8 mouse cellular contexts compared by ENCODE assay signal in the genomic region with DNA sequence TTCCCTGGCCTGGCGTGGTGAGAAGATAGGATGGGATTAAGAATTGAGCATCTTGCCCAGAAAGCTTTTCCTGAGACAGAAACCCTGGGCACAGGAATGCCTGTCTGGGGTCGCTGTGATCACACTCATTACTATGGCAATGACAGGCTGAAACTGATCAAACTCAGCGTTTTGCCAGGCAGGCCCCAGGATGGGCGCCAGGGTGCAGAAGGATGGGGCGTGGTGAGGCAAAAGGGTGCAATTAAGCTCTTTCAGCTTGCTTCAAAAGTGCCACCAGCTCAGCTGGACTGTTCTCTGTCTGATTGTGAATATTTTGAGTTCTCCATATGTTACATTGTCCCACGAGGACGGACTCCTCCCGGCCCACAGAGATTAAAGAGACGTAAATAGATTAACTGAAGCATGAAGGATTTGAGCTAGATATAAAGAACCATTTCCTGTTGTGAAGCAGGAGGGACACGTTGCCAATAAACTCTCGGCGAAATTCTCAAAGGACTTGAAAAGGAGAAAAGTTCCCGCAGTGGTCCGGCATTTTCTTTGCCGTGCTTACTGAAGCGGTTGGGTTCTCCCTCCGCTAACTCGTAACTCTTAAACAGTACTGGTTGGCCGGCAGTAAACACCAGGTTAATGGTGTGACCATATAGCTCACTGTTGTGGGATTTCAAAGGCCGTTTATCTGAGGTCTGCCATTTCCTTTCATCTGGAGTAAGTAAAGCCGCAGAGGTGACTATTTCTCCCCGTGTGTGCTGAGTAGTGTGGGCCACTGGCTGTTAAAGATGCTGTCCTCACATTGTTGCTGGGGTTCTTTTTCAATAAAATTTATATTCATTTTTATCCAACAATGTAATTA. TPM values are rescaled to one million over a fixed set of nuclear protein-coding genes. Genes with fewer than 3 reads are reported as not detected.
DNase-seq lines count a peak whose midpoint lies in the region; ATAC-seq lines count a peak whose summit lies in the region.

No protein-coding gene starts in this region.

- H3K4me1 ChIP-seq in lung, embryonic 16.5 days (replicated peaks; ENCODE audit: control insufficient read depth, insufficient read depth, low read length), result peaks cover 12% of the 10 kb centered on the region
- peaks cover 42% of the 10 kb centered on the region for H3K4me1 ChIP-seq in forebrain, embryonic 12.5 days
- H3K4me1 ChIP-seq in limb, embryonic 13.5 days, result peaks cover 21% of the 10 kb centered on the region
- H3K4me1 ChIP-seq in stomach, embryonic 14.5 days (ENCODE audit: control insufficient read depth, insufficient read depth, low read length), result no peaks in the 10 kb centered on the region

- H3K36me3 ChIP-seq in lung, embryonic 16.5 days (ENCODE audit: control insufficient read depth, insufficient read depth, low read length), result no peaks in the 10 kb centered on the region
- no peaks in the 10 kb centered on the region for H3K36me3 ChIP-seq in forebrain, embryonic 12.5 days (replicated peaks)
- no peaks in the 10 kb centered on the region for H3K36me3 ChIP-seq in limb, embryonic 13.5 days
- H3K36me3 ChIP-seq in stomach, embryonic 14.5 days (ENCODE audit: control insufficient read depth, insufficient read depth, low read length), result no peaks in the 10 kb centered on the region

- whole genome bisulfite sequencing in lung, embryonic 16.5 days, result 27% methylated on average over 22 of the region's 22 CpGs
- 5% methylated on average over 22 of the region's 22 CpGs for WGBS in forebrain, embryonic 12.5 days
- 16% methylated on average over 22 of the region's 22 CpGs for WGBS in limb, embryonic 13.5 days
- 38% methylated on average over 22 of the region's 22 CpGs for WGBS in stomach, embryonic 14.5 days

- ATAC-seq in lung, embryonic 16.5 days (ENCODE audit: low read depth), result no peak
- ATAC-seq in forebrain, embryonic 12.5 days (ENCODE audit: low FRiP score), result peak; percentile 64
- 0 out of 2 replicates have a peak, but pooled peaks have one; percentile 2 for ATAC-seq in limb, embryonic 13.5 days (ENCODE audit: low FRiP score, low read depth)
- no peak for ATAC-seq in stomach, embryonic 14.5 days (ENCODE audit: insufficient number of reproducible peaks, insufficient read depth, low FRiP score, low read depth)

- no peak overlapping the region for H3K27ac ChIP-seq in lung, embryonic 16.5 days (ENCODE audit: low read length)
- peak overlapping the region; percentile 85 for H3K27ac ChIP-seq in forebrain, embryonic 12.5 days
- no peak overlapping the region for H3K27ac ChIP-seq in limb, embryonic 13.5 days
- no peak overlapping the region for H3K27ac ChIP-seq in stomach, embryonic 14.5 days (ENCODE audit: low read length)

- H3K9ac ChIP-seq in lung, embryonic 16.5 days (ENCODE audit: low read length), result no peak overlapping the region
- H3K9ac ChIP-seq in forebrain, embryonic 12.5 days, result no peak overlapping the region
- no peak overlapping the region for H3K9ac ChIP-seq in limb, embryonic 13.5 days
- no peak overlapping the region for H3K9ac ChIP-seq in stomach, embryonic 14.5 days (replicated peaks; ENCODE audit: low read depth, low read length)

- peaks cover 5% of the 10 kb centered on the region; the same call in 1 of the 2 replicates for H3K27me3 ChIP-seq in lung, embryonic 16.5 days (ENCODE audit: control insufficient read depth, insufficient read depth, low read depth, low read length)
- H3K27me3 ChIP-seq in forebrain, embryonic 12.5 days, result peaks cover 71% of the 10 kb centered on the region
- H3K27me3 ChIP-seq in limb, embryonic 13.5 days, result peaks cover 56% of the 10 kb centered on the region
- H3K27me3 ChIP-seq in stomach, embryonic 14.5 days (ENCODE audit: control insufficient read depth, insufficient read depth, low read length), result no peaks in the 10 kb centered on the region

- peak overlapping the region; percentile 72 for H3K4me2 ChIP-seq in lung, embryonic 16.5 days (ENCODE audit: low read depth, low read length)
- H3K4me2 ChIP-seq in forebrain, embryonic 12.5 days, result peak overlapping the region; percentile 75
- peak overlapping the region; percentile 74 for H3K4me2 ChIP-seq in limb, embryonic 13.5 days (replicated peaks)
- peak overlapping the region; percentile 45 for H3K4me2 ChIP-seq in stomach, embryonic 14.5 days (replicated peaks; ENCODE audit: low read depth, low read length)

- H3K4me3 ChIP-seq in lung, embryonic 16.5 days (ENCODE audit: low read length), result no peak overlapping the region
- H3K4me3 ChIP-seq in forebrain, embryonic 12.5 days (replicated peaks), result peak overlapping the region; percentile 35
- H3K4me3 ChIP-seq in limb, embryonic 13.5 days, result peak overlapping the region; percentile 39
- no peak overlapping the region for H3K4me3 ChIP-seq in stomach, embryonic 14.5 days (ENCODE audit: low read depth, low read length)

- H3K9me3 ChIP-seq in lung, embryonic 16.5 days (ENCODE audit: control insufficient read depth, low read length), result no peaks in the 10 kb centered on the region
- no peaks in the 10 kb centered on the region for H3K9me3 ChIP-seq in forebrain, embryonic 12.5 days
- H3K9me3 ChIP-seq in limb, embryonic 13.5 days, result no peaks in the 10 kb centered on the region
- no peaks in the 10 kb centered on the region for H3K9me3 ChIP-seq in stomach, embryonic 14.5 days (ENCODE audit: control insufficient read depth, low read depth, low read length)

- no peak for DNase-seq in lung, adult 18-20 months
- DNase-seq in gastrocnemius, adult 8-10 months (ENCODE audit: low spot score in 2 of 2), result no peak
- DNase-seq in kidney, postnatal 36 days, result no peak
- no peak for DNase-seq in ovary, postnatal 36 days (ENCODE audit: low spot score)

RNA-seq across cellular contexts. Expression of gene Ky, which starts 40.1 kb away (rescaled TPM):
- 0.20 and 0.25 TPM in 2 replicates for polyA plus RNA-seq in lung, embryonic 16.5 days (2015; fragmentation: Nextera tagmentation; extraction: Ambion mirVana)
- 0.08 and 0.17 TPM in 2 replicates for polyA plus RNA-seq in forebrain, embryonic 12.5 days (2016; fragmentation: Nextera tagmentation; extraction: Ambion mirVana)
- 0.39 and 1.6 TPM in 2 replicates for polyA plus RNA-seq in limb, embryonic 13.5 days (2015; fragmentation: Nextera tagmentation; extraction: Ambion mirVana)
- 0.06 and 0.66 TPM in 2 replicates for polyA plus RNA-seq in stomach, embryonic 14.5 days (2014; fragmentation: Nextera tagmentation; extraction: Ambion mirVana)
- total RNA-seq in gastrocnemius, adult 8-10 months (2022), result 100 to 1,000 TPM in 3 of 4 experiments, 10 to 100 TPM in 1; 68.4 to 165 (median 129) TPM

Comparison
In these comparisons a context has a peak if more than half of its experiments do, and no peak if none do; other contexts are left out.
1. ATAC-seq: peak in forebrain, embryonic 12.5 days (single experiment) and limb, embryonic 13.5 days (single experiment); none in lung, embryonic 16.5 days (single experiment) and stomach, embryonic 14.5 days (single experiment).
2. H3K4me3 ChIP-seq: peak in forebrain, embryonic 12.5 days (single experiment) and limb, embryonic 13.5 days (single experiment); none in lung, embryonic 16.5 days (single experiment) and stomach, embryonic 14.5 days (single experiment).
3. Peak in every context shown above with its lines, with median percentiles within 50 percentile points of each other: H3K4me2 ChIP-seq.